Mouse (Mus musculus): ENCODE measurements around the gene Olfr374. TPM values are rescaled to one million over a fixed set of nuclear protein-coding genes. Genes with fewer than 3 reads are reported as not detected.

The Olfr374 gene
- total RNA-seq, 2 experiments from 2014 or later: not detected

Other genes with a start within 250 kb of the Olfr374 start
- gene Zfp709, start 225.0 kb upstream of the Olfr374 start, total RNA-seq (2021): 1 to 10 TPM; 3.5 to 4.3 TPM
- gene Zfp882, start 198.4 kb upstream of the Olfr374 start, total RNA-seq (2021): 1 to 10 TPM; 2.8 to 4.3 TPM
- 10 to 100 TPM; 21.4 to 23.1 TPM for gene Zfp617, start 198.4 kb upstream of the Olfr374 start, total RNA-seq (2021)
- 1 to 10 TPM; 3.5 to 5.9 TPM for gene Zfp961, start 156.0 kb upstream of the Olfr374 start, total RNA-seq (2021)
- gene Cyp4f18, start 97.4 kb upstream of the Olfr374 start, total RNA-seq (2021): under 1 TPM; 0.19 to 0.75 TPM
- gene Olfr372, start 65.8 kb upstream of the Olfr374 start, total RNA-seq (2021): not detected
- not detected for gene Olfr373, start 23.9 kb upstream of the Olfr374 start, total RNA-seq (2021)
- 100 to 1,000 TPM; 115 to 142 TPM for gene Tpm4, start 27.9 kb downstream of the Olfr374 start, total RNA-seq (2021)
- gene Rab8a, start 54.2 kb downstream of the Olfr374 start, total RNA-seq (2021): 10 to 100 TPM; 22.8 to 30.8 TPM
- not detected for gene Hsh2d, start 82.6 kb downstream of the Olfr374 start, total RNA-seq (2021)
- not detected for gene Cib3, start 105.8 kb downstream of the Olfr374 start, total RNA-seq (2021)
- not detected for gene Gm11034, start 106.6 kb downstream of the Olfr374 start, total RNA-seq (2021)
- gene Fam32a, start 112.7 kb downstream of the Olfr374 start, total RNA-seq (2021): 10 to 100 TPM; 14.7 to 17.9 TPM
- 10 to 100 TPM; 28.7 to 35.9 TPM for gene Ap1m1, start 133.0 kb downstream of the Olfr374 start, total RNA-seq (2021)
- gene Gm10282, start 198.2 kb downstream of the Olfr374 start, total RNA-seq (2021): 10 to 100 TPM; 14.2 to 15.8 TPM
- gene Klf2, start 212.0 kb downstream of the Olfr374 start, total RNA-seq (2021): 10 to 100 TPM; 25.2 to 31.9 TPM